Mouse (Mus musculus) large intestine, adult 2 months (tissue): ENCODE measurements around the gene Cspg5. TPM values are rescaled to one million over a fixed set of nuclear protein-coding genes. Genes with fewer than 3 reads are reported as not detected.
A peak's percentile ranks its signal among the peaks of the same experiment; 100 is the strongest.

Source experiments
- DNase-seq: peaks from one replicate; pipeline ENCODE4 v3.0.0-alpha.2; 2012; ENCODE audit warnings: low read depth, low spot score
- WGBS: fragments of 180-500 bp; shearing (Covaris S2); methylation state at CpG from one replicate; pipeline ENCODE4 v1.1.7; 2018; 5-methylcytosine and 5-hydroxymethylcytosine counted together
- polyA plus RNA-seq: library from polyadenylated mRNA; depleted of rRNA; stranded (reverse); fragments of >200 nt; gene quantifications from 2 replicates; pipeline ENCODE4 v1.2.3, GENCODE M21; 2012; rRNA removed

Cspg5 gene
- polyA plus RNA-seq, 1 experiment, result 0.45 TPM

DNA sequence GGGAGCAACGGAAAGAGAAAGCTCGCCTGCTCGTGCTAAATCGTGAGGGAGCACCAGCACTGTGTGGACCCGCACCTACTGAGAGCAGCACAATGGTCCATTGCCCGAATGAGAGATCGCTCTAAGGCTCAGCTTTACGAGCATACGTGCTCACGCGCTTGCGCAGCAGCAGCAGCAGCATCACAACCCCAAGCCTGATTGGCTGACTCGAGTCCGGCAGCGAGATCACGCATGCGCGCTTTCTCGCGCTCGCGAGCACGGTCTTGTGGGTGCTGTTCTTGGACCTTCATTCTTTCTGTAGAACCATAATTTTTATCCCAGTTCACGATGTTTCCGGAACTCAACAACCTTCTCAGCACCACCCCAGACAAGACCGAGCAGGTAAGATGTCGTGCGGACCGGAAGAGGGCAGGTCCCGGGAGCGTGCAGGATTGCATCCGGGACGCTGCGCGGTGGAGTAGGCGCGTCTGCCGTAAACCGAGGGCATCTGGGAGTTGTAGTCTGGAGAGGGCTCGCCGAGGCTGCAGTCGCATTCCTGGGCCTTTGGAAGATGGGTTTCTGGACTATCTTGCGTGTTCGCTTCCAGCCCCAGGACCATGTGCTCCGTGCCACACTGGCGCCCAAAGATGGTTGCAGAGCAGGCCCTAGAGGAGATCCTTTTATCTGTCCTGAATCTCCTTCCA, 61.5 kb downstream of the Cspg5 start, which contains the start of gene Elp6:
TSS of gene Elp6 (plus strand) at position 205 of the 683 bp plus-strand sequence.
- WGBS, result under 1% methylated on average over 46 of the region's 46 CpGs
- DNase-seq, result peak; percentile 84

DNA sequence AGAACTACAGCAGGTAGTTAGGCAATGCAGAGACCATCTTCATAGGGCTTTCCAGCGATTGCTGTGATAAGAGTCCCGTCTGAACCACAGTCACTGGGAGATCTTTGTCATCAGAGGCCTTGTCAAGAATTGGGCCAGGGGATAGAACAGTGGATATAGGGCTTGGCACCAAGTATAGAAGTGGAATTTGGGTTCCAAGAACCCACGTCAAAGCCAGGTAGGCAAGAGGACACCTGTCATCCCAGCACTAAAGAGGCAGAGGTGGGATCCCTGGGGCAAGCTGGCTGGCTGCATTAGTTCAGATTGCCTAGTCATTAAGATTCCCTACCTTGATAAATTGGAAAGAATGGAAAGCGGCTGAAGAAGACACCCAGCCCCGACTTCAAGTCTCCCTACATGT, 62.8 kb downstream of the Cspg5 start:
- DNase-seq, result no peak
- 94% methylated on average over 5 of the region's 5 CpGs for WGBS

Other genes with a start within 250 kb of the Cspg5 start
- 10.8 and 12.4 TPM in 2 replicates for gene Smarcc1, start 126.1 kb upstream of the Cspg5 start, polyA plus RNA-seq
- 49.4 and 56.5 TPM in 2 replicates for gene Dhx30, start 126.0 kb upstream of the Cspg5 start, polyA plus RNA-seq
- gene Elp6, start 61.4 kb downstream of the Cspg5 start, polyA plus RNA-seq, result 9.2 and 11.2 TPM in 2 replicates
- 23.6 and 25.0 TPM in 2 replicates for gene Scap, start 89.5 kb downstream of the Cspg5 start, polyA plus RNA-seq
- gene Ptpn23, start 164.4 kb downstream of the Cspg5 start, polyA plus RNA-seq, result 14.7 and 16.8 TPM in 2 replicates
- gene Ngp, start 176.0 kb downstream of the Cspg5 start, polyA plus RNA-seq, result not detected in 2 replicates
- 13.2 and 19.1 TPM in 2 replicates for gene Klhl18, start 232.9 kb downstream of the Cspg5 start, polyA plus RNA-seq
- 0.69 and 0.78 TPM in 2 replicates for gene Kif9, start 233.2 kb downstream of the Cspg5 start, polyA plus RNA-seq